Mouse (Mus musculus): ENCODE measurements around the gene Zfp949. TPM values are rescaled to one million over a fixed set of nuclear protein-coding genes. Genes with fewer than 3 reads are reported as not detected.
"Not testable (repeated sequence)": the region's sequence is repeated elsewhere in the genome, so short reads cannot be mapped to it uniquely, and the experiment has no call there.

The Zfp949 gene
- total RNA-seq, 2 experiments from 2014 or later, result 7.3 to 12.4 TPM

DNA sequence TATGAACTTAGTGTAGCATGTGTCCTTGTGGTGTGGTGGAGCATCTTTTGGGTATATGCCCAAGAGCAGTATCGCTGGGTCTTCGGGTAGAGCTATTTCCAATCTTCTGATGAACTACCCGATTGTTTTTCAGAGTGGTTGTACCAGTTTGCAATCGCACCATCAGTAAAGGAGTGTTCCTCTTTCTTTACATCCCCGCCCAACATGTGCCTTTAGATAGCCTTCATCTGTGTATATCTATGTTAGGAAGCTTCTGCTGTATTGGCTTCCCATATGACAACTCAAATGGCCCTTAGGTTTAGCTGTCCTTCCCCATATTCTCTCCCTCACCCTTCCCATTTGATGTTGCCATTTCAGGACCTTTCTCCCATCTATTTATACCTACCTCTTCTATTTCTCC is 13.7 kb upstream of the Zfp949 start:
- ATAC-seq (replicated peaks; ENCODE audit: poor library complexity, severe bottlenecking), result no peak

GRCm38 (mm10) chr9:88539546-88540224 is 8.1 kb upstream of the Zfp949 start:
- ATAC-seq (replicated peaks; ENCODE audit: poor library complexity, severe bottlenecking), result peak; percentile 92

GRCm38 (mm10) chr9:88542816-88543215 is 5.0 kb upstream of the Zfp949 start:
- peak; percentile 56 for ATAC-seq (replicated peaks; ENCODE audit: poor library complexity, severe bottlenecking)

GRCm38 (mm10) chr9:88545534-88545933 is 2.3 kb upstream of the Zfp949 start:
- no peak for ATAC-seq (replicated peaks; ENCODE audit: poor library complexity, severe bottlenecking)

GRCm38 (mm10) chr9:88546166-88546565 is 1.7 kb upstream of the Zfp949 start:
- peak; percentile 59 for ATAC-seq (replicated peaks; ENCODE audit: poor library complexity, severe bottlenecking)

DNA sequence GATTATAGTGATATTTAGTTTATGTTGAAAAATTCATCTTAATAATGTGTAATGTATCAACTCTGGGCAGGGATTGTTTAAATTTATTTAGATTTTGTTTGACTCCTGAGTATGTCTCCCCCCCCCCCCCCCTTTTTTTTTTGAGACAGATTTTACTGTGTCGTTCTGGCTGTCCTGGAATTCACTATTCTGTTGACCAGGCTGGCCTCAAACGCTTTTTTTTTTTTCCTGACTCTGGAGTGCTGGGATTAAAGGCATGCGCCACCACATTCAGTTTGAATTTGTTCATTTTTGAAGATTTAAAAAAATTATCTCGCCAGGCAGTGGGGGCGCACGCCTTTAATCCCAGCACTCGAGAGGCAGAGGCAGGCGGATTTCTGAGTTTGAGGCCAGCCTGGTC is 1.2 kb upstream of the Zfp949 start:
- no peak for ATAC-seq (replicated peaks; ENCODE audit: poor library complexity, severe bottlenecking)

- ATAC-seq (replicated peaks; ENCODE audit: poor library complexity, severe bottlenecking), result peak; percentile 63
Measured at GRCm38 (mm10) chr9:88547270-88547669, 550 bp upstream of the Zfp949 start.

DNA sequence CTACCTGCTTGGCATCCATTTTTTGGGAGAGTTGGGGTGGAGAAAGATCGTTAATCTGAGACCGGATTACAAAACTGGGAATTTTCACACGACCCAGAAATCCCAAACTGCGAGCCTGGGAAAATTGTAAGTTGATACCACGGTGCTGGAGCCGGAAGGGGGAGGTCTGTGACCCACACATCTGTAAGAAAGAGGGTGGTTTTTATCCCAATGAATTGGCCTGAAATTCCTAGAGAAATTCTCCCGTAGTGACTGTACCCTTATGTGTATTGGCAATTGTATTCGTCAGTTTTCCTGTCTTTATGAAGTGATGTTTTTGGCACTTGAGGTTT is 760 bp downstream of the Zfp949 start:
- no peak for ATAC-seq (replicated peaks; ENCODE audit: poor library complexity, severe bottlenecking)

GRCm38 (mm10) chr9:88553071-88553470 is 5.3 kb downstream of the Zfp949 start:
- ATAC-seq (replicated peaks; ENCODE audit: poor library complexity, severe bottlenecking), result peak; percentile 64

DNA sequence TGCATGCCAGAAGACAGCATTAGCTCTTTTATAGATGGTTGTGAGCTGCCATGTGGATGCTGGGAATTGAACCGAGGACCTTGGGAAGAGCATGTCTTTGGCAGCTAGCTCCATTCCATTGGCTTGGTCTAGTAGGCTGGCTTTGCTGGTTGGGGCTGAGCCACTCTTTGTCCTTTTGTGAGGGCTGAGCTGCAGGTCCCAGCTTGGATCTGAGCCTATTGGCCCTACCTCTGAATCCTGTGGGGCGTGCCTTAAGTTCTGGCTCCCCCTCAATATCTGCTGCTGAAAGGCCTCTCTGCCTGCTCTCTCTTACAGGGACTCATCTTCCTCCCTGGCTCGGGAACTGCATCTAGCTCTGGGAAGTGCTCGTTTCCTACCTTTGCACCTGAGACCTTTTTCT is 10.3 kb downstream of the Zfp949 start:
- ATAC-seq (replicated peaks; ENCODE audit: poor library complexity, severe bottlenecking), result no peak

DNA sequence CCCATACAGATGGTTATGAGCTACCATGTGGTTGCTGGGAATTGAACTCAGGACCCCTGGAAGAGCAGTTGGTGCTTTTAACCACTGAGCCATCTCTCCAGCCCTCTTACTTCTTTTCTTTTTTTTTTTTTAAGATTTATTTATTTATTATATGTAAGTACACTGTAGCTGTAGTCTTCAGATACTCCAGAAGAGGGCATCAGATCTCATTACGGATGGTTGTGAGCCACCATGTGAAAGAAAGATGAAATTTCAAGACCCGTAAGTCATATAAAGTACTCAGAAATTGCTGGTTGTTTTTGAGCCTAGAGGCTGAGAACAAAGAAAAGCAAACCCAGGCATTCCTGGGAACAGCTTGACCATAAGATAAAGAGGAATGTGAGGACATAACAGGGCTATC is 13.7 kb downstream of the Zfp949 start:
- ATAC-seq (replicated peaks; ENCODE audit: poor library complexity, severe bottlenecking), result not testable (repeated sequence)

DNA sequence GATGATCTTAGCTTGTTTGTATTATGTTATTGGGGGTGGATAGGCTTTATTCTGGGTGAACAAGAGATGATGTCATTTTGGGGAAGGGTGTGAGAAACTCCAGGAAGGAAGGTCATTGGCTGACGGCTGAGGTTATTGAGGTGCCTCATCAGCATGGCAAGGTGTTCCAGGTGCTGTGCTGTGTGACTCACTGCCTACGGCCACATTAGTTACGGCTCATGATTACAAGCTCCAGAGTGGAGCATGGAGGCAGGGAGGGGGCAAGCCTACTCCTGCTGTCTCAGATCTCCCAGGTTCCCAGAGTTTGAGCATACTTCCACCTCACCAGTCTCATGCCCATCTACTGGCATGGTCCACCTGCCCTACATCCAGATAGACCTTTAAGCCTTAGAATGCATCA is 22.7 kb downstream of the Zfp949 start:
- ATAC-seq (replicated peaks; ENCODE audit: poor library complexity, severe bottlenecking), result not testable (repeated sequence)

GRCm38 (mm10) chr9:88580591-88580990 is 32.8 kb downstream of the Zfp949 start, which contains the start of gene Trim43a:
Trim43a (plus strand) TSS chr9:88580891.
- not testable (repeated sequence) for ATAC-seq (replicated peaks; ENCODE audit: poor library complexity, severe bottlenecking)

DNA sequence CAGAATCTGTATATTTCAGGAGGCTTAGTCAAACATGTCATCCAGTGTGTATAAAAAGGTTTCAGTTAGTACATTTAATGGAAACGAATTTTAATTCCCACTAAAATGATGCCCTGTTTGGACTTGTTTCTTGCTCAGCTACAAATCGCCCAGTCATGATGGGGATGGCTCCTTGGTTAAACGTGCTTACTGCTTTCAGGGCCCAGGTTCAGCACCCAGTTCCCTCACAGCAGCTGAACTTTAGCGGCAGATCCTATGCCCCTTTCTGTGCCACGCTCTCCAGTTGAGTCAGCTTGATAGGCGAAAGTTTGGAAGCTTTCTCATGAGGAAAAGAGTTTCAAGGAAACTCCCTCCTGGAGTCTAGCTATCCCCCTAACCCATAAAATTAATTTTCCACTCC is 45.9 kb downstream of the Zfp949 start:
- ATAC-seq (replicated peaks; ENCODE audit: poor library complexity, severe bottlenecking), result not testable (repeated sequence)

GRCm38 (mm10) chr9:88599206-88600162 is 51.7 kb downstream of the Zfp949 start:
- ATAC-seq (replicated peaks; ENCODE audit: poor library complexity, severe bottlenecking), result peak; percentile 97

Other genes starting within 250 kb of the Zfp949 start
- 0.21 TPM in 1 of 2 replicates, not detected in the other for gene Nt5e, start 220.8 kb upstream of the Zfp949 start, total RNA-seq (2014; fragmentation: Nextera tagmentation)
- 1.6 and 1.9 TPM in 2 replicates for gene Nt5e, start 220.8 kb upstream of the Zfp949 start, total RNA-seq (2017)
- 39.3 and 45.3 TPM in 2 replicates for gene Snx14, start 109.1 kb upstream of the Zfp949 start, total RNA-seq (2014; fragmentation: Nextera tagmentation)
- gene Snx14, start 109.1 kb upstream of the Zfp949 start, total RNA-seq (2017), result 18.1 and 18.9 TPM in 2 replicates
- not detected in 2 replicates for gene Gm20537, start 91.4 kb upstream of the Zfp949 start, total RNA-seq (2014; fragmentation: Nextera tagmentation)
- not detected in 2 replicates for gene Gm20537, start 91.4 kb upstream of the Zfp949 start, total RNA-seq (2017)
- gene Syncrip, start 65.4 kb upstream of the Zfp949 start, total RNA-seq (2014; fragmentation: Nextera tagmentation), result 231 and 250 TPM in 2 replicates
- gene Syncrip, start 65.4 kb upstream of the Zfp949 start, total RNA-seq (2017), result 274 and 276 TPM in 2 replicates
- not detected in 2 replicates for gene Trim43a, start 32.9 kb downstream of the Zfp949 start, total RNA-seq (2014; fragmentation: Nextera tagmentation)
- not detected in 2 replicates for gene Trim43a, start 32.9 kb downstream of the Zfp949 start, total RNA-seq (2017)
- 20.8 and 41.6 TPM in 2 replicates for gene Mthfsl, start 172.3 kb downstream of the Zfp949 start, total RNA-seq (2014; fragmentation: Nextera tagmentation)
- 14.0 and 22.6 TPM in 2 replicates for gene Mthfsl, start 172.3 kb downstream of the Zfp949 start, total RNA-seq (2017)
- not detected in 2 replicates for gene Bcl2a1d, start 183.9 kb downstream of the Zfp949 start, total RNA-seq (2014; fragmentation: Nextera tagmentation)
- 1.5 TPM in 1 of 2 replicates, not detected in the other for gene Bcl2a1d, start 183.9 kb downstream of the Zfp949 start, total RNA-seq (2017)

Measured in granulocyte monocyte progenitor cell, adult 5-6 weeks (primary cell).